Mouse (Mus musculus) kidney, embryonic 14.5 days (tissue): ENCODE measurements around the gene 1700014D04Rik. TPM values are rescaled to one million over a fixed set of nuclear protein-coding genes. Genes with fewer than 3 reads are reported as not detected.
"Not testable (repeated sequence)": the region's sequence is repeated elsewhere in the genome, so short reads cannot be mapped to it uniquely, and the experiment has no call there.

Experiments used
- ATAC-seq: fragments of 200-750 bp; cut with Nextera tagmentation; 2 replicates; pipeline ENCODE4 v1.8.0; 2017; ENCODE audit warnings: moderate number of reproducible peaks, mild to moderate bottlenecking, moderate TSS enrichment, moderate library complexity; ENCODE audit not compliant: low FRiP score, low TSS enrichment
- H3K27ac ChIP-seq: fragments of 300-500 bp; sonication (generic); 2 replicates; pipeline ENCODE4 v1.5.1; 2014; ENCODE audit warnings: low read depth, mild to moderate bottlenecking, low read length, moderate library complexity, mixed read lengths
- H3K27me3 ChIP-seq: fragments of 300-500 bp; sonication (generic); 2 replicates; pipeline ENCODE4 v1.6.1; 2014; ENCODE audit warnings: mild to moderate bottlenecking, low read length; ENCODE audit not compliant: control insufficient read depth, insufficient read depth
- H3K36me3 ChIP-seq: fragments of 300-500 bp; sonication (generic); 2 replicates; pipeline ENCODE4 v1.6.1; 2014; ENCODE audit warnings: low read length, mixed read lengths; ENCODE audit not compliant: control insufficient read depth, insufficient read depth
- H3K4me1 ChIP-seq: fragments of 300-500 bp; sonication (generic); 2 replicates; pipeline ENCODE4 v1.6.1; 2014; ENCODE audit warnings: low read length, mixed read lengths; ENCODE audit not compliant: control insufficient read depth, insufficient read depth
- H3K4me2 ChIP-seq: fragments of 300-500 bp; sonication (generic); replicated peaks from 2 replicates; pipeline ENCODE4 v1.6.1; 2014; ENCODE audit warnings: low read depth, mild to moderate bottlenecking, low read length
- H3K4me3 ChIP-seq: fragments of 300-500 bp; sonication (generic); 2 replicates; pipeline ENCODE4 v1.5.1; 2014; ENCODE audit warnings: mild to moderate bottlenecking, low read length
- H3K9ac ChIP-seq: fragments of 300-500 bp; sonication (generic); 2 replicates; pipeline ENCODE4 v1.6.1; 2014; ENCODE audit warnings: low read depth, mild to moderate bottlenecking, low read length, moderate library complexity
- H3K9me3 ChIP-seq: fragments of 300-500 bp; sonication (generic); 2 replicates; pipeline ENCODE4 v1.6.1; 2016; ENCODE audit warnings: low read length; ENCODE audit not compliant: control insufficient read depth
- WGBS: fragments of 180-500 bp; shearing (Covaris S2); extraction: QIAGEN DNeasy Blood & Tissue Kit; methylation state at CpG from one replicate; pipeline ENCODE4 v1.1.7; 2014; 5-methylcytosine and 5-hydroxymethylcytosine counted together
- polyA plus RNA-seq: library from polyadenylated mRNA; unstranded; fragments of >200 nt; fragmentation: Nextera tagmentation; extraction: Ambion mirVana; gene quantifications from 2 replicates; pipeline ENCODE4 v1.2.1, GENCODE M21; 2014

Gene 1700014D04Rik
- polyA plus RNA-seq, 1 experiment from 2014 or later, result not detected

- Histone ChIP-seq H3K36me3 (no peaks in the 10 kb centered on the region), H3K9me3 (no peaks in the 10 kb centered on the region), H3K27me3 (no peaks in the 10 kb centered on the region), H3K4me1 (no peaks in the 10 kb centered on the region), H3K4me2 (no peak overlapping the region), H3K9ac (no peak overlapping the region), H3K27ac (no peak overlapping the region), H3K4me3 (no peak overlapping the region)
- no peak for ATAC-seq
- 83% methylated on average over 10 of the region's 10 CpGs for WGBS
Measured at GRCm38 (mm10) chr13:59741697-59742096, 4.9 kb downstream of the 1700014D04Rik start.

- Histone ChIP-seq H3K27ac (no peak overlapping the region), H3K4me3 (no peak overlapping the region), H3K4me2 (no peak overlapping the region), H3K36me3 (no peaks in the 10 kb centered on the region), H3K9ac (no peak overlapping the region), H3K4me1 (no peaks in the 10 kb centered on the region), H3K27me3 (no peaks in the 10 kb centered on the region), H3K9me3 (no peaks in the 10 kb centered on the region)
- ATAC-seq, result no peak
- 85% methylated on average over 11 of the region's 11 CpGs for WGBS
Measured at GRCm38 (mm10) chr13:59741096-59741495, 5.5 kb downstream of the 1700014D04Rik start.

- Histone ChIP-seq H3K27me3 (no peaks in the 10 kb centered on the region), H3K9ac (no peak overlapping the region)
- WGBS, result 90% methylated on average over 4 of the region's 4 CpGs
Measured at GRCm38 (mm10) chr13:59739397-59739796, 7.2 kb downstream of the 1700014D04Rik start.

GRCm38 (mm10) chr13:59738455-59738854 is 8.1 kb downstream of the 1700014D04Rik start:
- Histone ChIP-seq H3K27me3 (no peaks in the 10 kb centered on the region), H3K4me1 (no peaks in the 10 kb centered on the region), H3K36me3 (no peaks in the 10 kb centered on the region), H3K4me3 (no peak overlapping the region), H3K9me3 (no peaks in the 10 kb centered on the region), H3K4me2 (no peak overlapping the region), H3K9ac (no peak overlapping the region), H3K27ac (no peak overlapping the region)
- 79% methylated on average over 2 of the region's 2 CpGs for WGBS
- no peak for ATAC-seq

More at GRCm38 (mm10) chr13:59739397-59739796, 7.2 kb downstream of the 1700014D04Rik start:
- H3K4me2 ChIP-seq, result no peak overlapping the region
- no peaks in the 10 kb centered on the region for H3K9me3 ChIP-seq
- H3K4me1 ChIP-seq, result no peaks in the 10 kb centered on the region
- no peak for ATAC-seq
- H3K4me3 ChIP-seq, result no peak overlapping the region
- no peak overlapping the region for H3K27ac ChIP-seq
- H3K36me3 ChIP-seq, result no peaks in the 10 kb centered on the region

- Histone ChIP-seq H3K9ac (no peak overlapping the region), H3K36me3 (no peaks in the 10 kb centered on the region), H3K4me3 (no peak overlapping the region), H3K27ac (no peak overlapping the region), H3K9me3 (no peaks in the 10 kb centered on the region), H3K4me2 (no peak overlapping the region), H3K4me1 (no peaks in the 10 kb centered on the region), H3K27me3 (no peaks in the 10 kb centered on the region)
- ATAC-seq, result 0 out of 2 replicates have a peak, but pooled peaks have one; percentile 37
- 28% methylated on average over 3 of the region's 3 CpGs for WGBS
Measured at GRCm38 (mm10) chr13:59735190-59735589, 11.4 kb downstream of the 1700014D04Rik start.

GRCm38 (mm10) chr13:59734347-59734746 is 12.2 kb downstream of the 1700014D04Rik start:
- H3K4me3 ChIP-seq, H3K36me3 ChIP-seq, H3K9ac ChIP-seq, H3K4me2 ChIP-seq, H3K9me3 ChIP-seq, ATAC-seq, H3K27ac ChIP-seq, H3K27me3 ChIP-seq, H3K4me1 ChIP-seq: not testable (repeated sequence)
- 27% methylated on average over 6 of the region's 6 CpGs for WGBS

- 82% methylated on average over 2 of the region's 4 CpGs for WGBS
- no peaks in the 10 kb centered on the region for H3K9me3 ChIP-seq
- H3K4me3 ChIP-seq, result no peak overlapping the region
- H3K27ac ChIP-seq, result no peak overlapping the region
- no peaks in the 10 kb centered on the region for H3K36me3 ChIP-seq
- no peaks in the 10 kb centered on the region for H3K4me1 ChIP-seq
- ATAC-seq, result no peak
- no peak overlapping the region for H3K9ac ChIP-seq
- no peaks in the 10 kb centered on the region for H3K27me3 ChIP-seq
- no peak overlapping the region for H3K4me2 ChIP-seq
Measured at GRCm38 (mm10) chr13:59733936-59734335, 12.6 kb downstream of the 1700014D04Rik start.

GRCm38 (mm10) chr13:59731652-59732051 is 14.9 kb downstream of the 1700014D04Rik start, which contains the start of gene Spata31d1d:
Gene Spata31d1d (minus strand): TSS chr13:59731752.
- Histone ChIP-seq H3K4me2 (no peak within 1 kb of the TSS), H3K9ac (no peak within 1 kb of the TSS), H3K4me3 (no peak within 1 kb of the TSS), H3K27me3 (no peaks in the 10 kb centered on the region), H3K4me1 (no peaks in the 10 kb centered on the region), H3K9me3 (no peaks in the 10 kb centered on the region), H3K36me3 (no peaks in the 10 kb centered on the region), H3K27ac (no peak within 1 kb of the TSS)
- 45% methylated on average over 7 of the region's 7 CpGs for WGBS
- ATAC-seq, result no peak

- Histone ChIP-seq H3K9me3 (no peaks in the 10 kb centered on the region), H3K4me2 (no peak overlapping the region), H3K9ac (no peak overlapping the region), H3K36me3 (no peaks in the 10 kb centered on the region), H3K4me3 (no peak overlapping the region), H3K27ac (no peak overlapping the region), H3K4me1 (no peaks in the 10 kb centered on the region), H3K27me3 (no peaks in the 10 kb centered on the region)
- ATAC-seq, result peak; percentile 90
- WGBS, result 29% methylated on average over 7 of the region's 7 CpGs
Measured at GRCm38 (mm10) chr13:59728378-59729093, 18.0 kb downstream of the 1700014D04Rik start.
